Mouse (Mus musculus) cerebellum, adult 8-10 months (tissue): Measurements from ENCODE around the gene Lmna.

ENCODE experiments used
- DNase-seq: peaks from one replicate; pipeline ENCODE4 v3.0.0; 2022

The Lmna gene

GRCm38 (mm10) chr3:88499580-88499979 lies 10.2 kb downstream of the Lmna start:
- no peak for DNase-seq

GRCm38 (mm10) chr3:88495741-88496415 lies 13.9 kb downstream of the Lmna start:
- DNase-seq: no peak

- DNase-seq: no peak
These were observed 14.7 kb downstream of the Lmna start for GRCm38 (mm10) chr3:88494836-88495628.

GRCm38 (mm10) chr3:88493706-88494582 lies 15.8 kb downstream of the Lmna start:
- DNase-seq: no peak

GRCm38 (mm10) chr3:88487396-88487795 lies 22.4 kb downstream of the Lmna start:
- DNase-seq: no peak

GRCm38 (mm10) chr3:88486887-88487286 lies 22.9 kb downstream of the Lmna start:
- no peak for DNase-seq

- DNase-seq: no peak
These were observed 23.7 kb downstream of the Lmna start for GRCm38 (mm10) chr3:88486043-88486442.

GRCm38 (mm10) chr3:88484597-88485316 lies 25.0 kb downstream of the Lmna start:
- DNase-seq: no peak

GRCm38 (mm10) chr3:88483621-88484020 lies 26.1 kb downstream of the Lmna start:
- DNase-seq: peak; percentile 79

GRCm38 (mm10) chr3:88483141-88483540 lies 26.6 kb downstream of the Lmna start:
- DNase-seq: no peak

- no peak for DNase-seq
These were observed 27.4 kb downstream of the Lmna start for GRCm38 (mm10) chr3:88482336-88482735.

GRCm38 (mm10) chr3:88481372-88482040 lies 28.2 kb downstream of the Lmna start:
- no peak for DNase-seq

- DNase-seq: no peak
These were observed 29.1 kb downstream of the Lmna start for GRCm38 (mm10) chr3:88480679-88481078.

GRCm38 (mm10) chr3:88479828-88480227 lies 29.9 kb downstream of the Lmna start:
- no peak for DNase-seq

GRCm38 (mm10) chr3:88479163-88479562 lies 30.6 kb downstream of the Lmna start:
- DNase-seq: no peak

GRCm38 (mm10) chr3:88477735-88478134 lies 32.0 kb downstream of the Lmna start:
- DNase-seq: peak; percentile 84

GRCm38 (mm10) chr3:88476403-88476802 lies 33.4 kb downstream of the Lmna start:
- no peak for DNase-seq

GRCm38 (mm10) chr3:88473571-88473970 lies 36.2 kb downstream of the Lmna start:
- no peak for DNase-seq

GRCm38 (mm10) chr3:88473020-88473419 lies 36.7 kb downstream of the Lmna start:
- no peak for DNase-seq

GRCm38 (mm10) chr3:88470943-88471479 lies 38.7 kb downstream of the Lmna start:
- no peak for DNase-seq

GRCm38 (mm10) chr3:88469466-88469865 lies 40.3 kb downstream of the Lmna start:
- DNase-seq: no peak
